Mouse (Mus musculus) MEL (cell line): Measurements from ENCODE around the gene Hid1. TPM values are rescaled to one million over a fixed set of nuclear protein-coding genes. Genes with fewer than 3 reads are reported as not detected.

Source experiments
- DNase-seq: peaks from one replicate; pipeline ENCODE4 v3.0.0; 2011; ENCODE audit warnings: low read depth, low spot score
- H3K27ac ChIP-seq: 2 replicates; pipeline ENCODE4 v1.5.1; 2012; ENCODE audit warnings: low read depth, mild to moderate bottlenecking, control low read depth, low read length, moderate library complexity; ENCODE audit not compliant: control insufficient read depth
- H3K27me3 ChIP-seq, 2 experiments: fragments of 150-350 bp in 1 of 2; sonication (generic) in 1 of 2; 2 replicates each; pipeline ENCODE4 v1.6.1; 2012; ENCODE audit warnings: low read length in 2 of 2, mild to moderate bottlenecking in 2 of 2, improper control_type of control experiment in 1 of 2, moderate library complexity in 1 of 2; ENCODE audit not compliant: insufficient read depth in 2 of 2, control insufficient read depth in 1 of 2
- H3K36me3 ChIP-seq, 2 experiments: 2 replicates each; pipeline ENCODE4 v1.6.1; 2012 to 2014; ENCODE audit warnings: low read length in 2 of 2, improper control_type of control experiment in 1 of 2, inconsistent platforms in 1 of 2, mild to moderate bottlenecking in 1 of 2; ENCODE audit not compliant: insufficient read depth in 2 of 2, control insufficient read depth in 1 of 2
- H3K4me1 ChIP-seq, 2 experiments: fragments of 150-350 bp in 1 of 2; sonication (generic) in 1 of 2; 2 replicates each; pipeline ENCODE4 v1.6.1; 2012; ENCODE audit warnings: low read length in 2 of 2, improper control_type of control experiment in 1 of 2, mild to moderate bottlenecking in 1 of 2; ENCODE audit not compliant: insufficient read depth in 2 of 2, control insufficient read depth in 1 of 2
- H3K4me3 ChIP-seq, 2 experiments: fragments of 150-350 bp in 1 of 2; sonication (generic) in 1 of 2; 2 replicates each; pipeline ENCODE4 v1.5.1; 2012; ENCODE audit warnings: low read depth in 2 of 2, low read length in 2 of 2, mild to moderate bottlenecking in 2 of 2, moderate library complexity in 2 of 2, control low read depth in 1 of 2, improper control_type of control experiment in 1 of 2; ENCODE audit not compliant: control insufficient read depth in 1 of 2, insufficient read depth in 1 of 2
- H3K79me2 ChIP-seq: 2 replicates; pipeline ENCODE4 v1.6.1; 2012; ENCODE audit warnings: mild to moderate bottlenecking, low read length, moderate library complexity; ENCODE audit not compliant: control insufficient read depth, poor library complexity, insufficient read depth
- H3K9ac ChIP-seq: 2 replicates; pipeline ENCODE4 v1.6.1; 2012; ENCODE audit warnings: low read depth, mild to moderate bottlenecking, control low read depth, low read length, moderate library complexity; ENCODE audit not compliant: control insufficient read depth, poor library complexity, severe bottlenecking
- H3K9me3 ChIP-seq: fragments of 150-350 bp; sonication (generic); replicated peaks from 2 replicates; pipeline ENCODE4 v1.6.1; 2012; ENCODE audit warnings: mild to moderate bottlenecking, low read length, improper control_type of control experiment, moderate library complexity; ENCODE audit not compliant: insufficient read depth
- CTCF ChIP-seq, 3 experiments: IDR thresholded peaks in 2 of 3; conservative IDR thresholded peaks in 1 of 3; 2 replicates each; pipeline ENCODE4 v1.5.1; 2011 to 2012; ENCODE audit warnings: low read length in 3 of 3, low read depth in 2 of 3, mild to moderate bottlenecking in 2 of 3, improper control_type of control experiment in 1 of 3, inconsistent platforms in 1 of 3, mixed read lengths in 1 of 3, moderate library complexity in 1 of 3; ENCODE audit not compliant: control insufficient read depth in 1 of 3, insufficient read depth in 1 of 3, poor library complexity in 1 of 3, severe bottlenecking in 1 of 3
- E2F4 ChIP-seq: IDR thresholded peaks from 2 replicates; pipeline ENCODE4 v1.6.1; 2011; ENCODE audit warnings: low read depth, low read length, improper control_type of control experiment, borderline replicate concordance
- ELF1 ChIP-seq: IDR thresholded peaks from 2 replicates; pipeline ENCODE4 v1.6.1; 2014; ENCODE audit warnings: low read depth, mild to moderate bottlenecking, inconsistent platforms, low read length, improper control_type of control experiment, moderate library complexity
- EP300 ChIP-seq, 2 experiments: IDR thresholded peaks; 2 replicates each; pipeline ENCODE4 v1.6.1; 2011; ENCODE audit warnings: improper control_type of control experiment in 2 of 2, low read length in 2 of 2, low read depth in 1 of 2, mild to moderate bottlenecking in 1 of 2
- ETS1 ChIP-seq: IDR thresholded peaks from 2 replicates; pipeline ENCODE4 v1.6.1; 2012; ENCODE audit warnings: low read depth, mild to moderate bottlenecking, inconsistent platforms, low read length, improper control_type of control experiment, moderate library complexity
- KAT2A ChIP-seq: conservative IDR thresholded peaks from 2 replicates; pipeline ENCODE4 v1.6.1; 2012; ENCODE audit warnings: low read depth, low read length, improper control_type of control experiment, inconsistent platforms
- MYB ChIP-seq: IDR thresholded peaks from 2 replicates; pipeline ENCODE4 v1.6.1; 2011; ENCODE audit warnings: mild to moderate bottlenecking, low read depth, low read length, improper control_type of control experiment
- MYC ChIP-seq: IDR thresholded peaks from 2 replicates; pipeline ENCODE4 v1.6.1; 2011; ENCODE audit warnings: low read depth, mild to moderate bottlenecking, low read length, improper control_type of control experiment, moderate library complexity
- NELFE ChIP-seq: IDR thresholded peaks from 2 replicates; pipeline ENCODE4 v1.6.1; 2011; ENCODE audit warnings: low read depth, low read length, improper control_type of control experiment
- RCOR1 ChIP-seq: IDR thresholded peaks from 2 replicates; pipeline ENCODE4 v1.6.1; 2012; ENCODE audit warnings: low read depth, mild to moderate bottlenecking, inconsistent platforms, low read length, improper control_type of control experiment
- TCF12 ChIP-seq: IDR thresholded peaks from 2 replicates; pipeline ENCODE4 v1.6.1; 2014; ENCODE audit warnings: low read depth, mild to moderate bottlenecking, inconsistent platforms, low read length, improper control_type of control experiment, moderate library complexity
- USF1 ChIP-seq: IDR thresholded peaks from 2 replicates; pipeline ENCODE4 v1.6.1; 2014; ENCODE audit warnings: low read depth, mild to moderate bottlenecking, inconsistent platforms, low read length, improper control_type of control experiment, moderate library complexity
- ZKSCAN1 ChIP-seq: IDR thresholded peaks from 2 replicates; pipeline ENCODE4 v1.6.1; 2012; ENCODE audit warnings: low read depth, mild to moderate bottlenecking, inconsistent platforms, low read length, improper control_type of control experiment, moderate library complexity
- ZMIZ1 ChIP-seq: IDR thresholded peaks from 2 replicates; pipeline ENCODE4 v1.6.1; 2012; ENCODE audit warnings: low read depth, mild to moderate bottlenecking, inconsistent platforms, low read length, improper control_type of control experiment, moderate library complexity
- ZNF384 ChIP-seq: IDR thresholded peaks from 2 replicates; pipeline ENCODE4 v1.6.1; 2012; ENCODE audit warnings: low read depth, mild to moderate bottlenecking, inconsistent platforms, low read length, improper control_type of control experiment
- polyA plus RNA-seq, 2 experiments: library from polyadenylated mRNA; stranded (reverse) in 1 of 2; unstranded in 1 of 2; fragments of >175 nt in 1 of 2; fragments of >200 nt in 1 of 2; gene quantifications; 2 replicates each; pipeline versions ENCODE4 v1.2.1 to v1.2.4; 2012; ENCODE audit warnings: low replicate concordance in 2 of 2, low read depth in 1 of 2; ENCODE audit not compliant: insufficient read length in 2 of 2, insufficient read depth in 1 of 2, missing spikeins in 1 of 2
- total RNA-seq: library from RNA; depleted of rRNA; stranded (reverse); fragments of 300-350 nt; gene quantifications from 2 replicates; pipeline ENCODE4 v1.2.3, GENCODE M21; 2012

The Hid1 gene
- total and polyA plus RNA-seq, 3 experiments = 1.1 to 3.0 TPM; not detected in 1

DNA sequence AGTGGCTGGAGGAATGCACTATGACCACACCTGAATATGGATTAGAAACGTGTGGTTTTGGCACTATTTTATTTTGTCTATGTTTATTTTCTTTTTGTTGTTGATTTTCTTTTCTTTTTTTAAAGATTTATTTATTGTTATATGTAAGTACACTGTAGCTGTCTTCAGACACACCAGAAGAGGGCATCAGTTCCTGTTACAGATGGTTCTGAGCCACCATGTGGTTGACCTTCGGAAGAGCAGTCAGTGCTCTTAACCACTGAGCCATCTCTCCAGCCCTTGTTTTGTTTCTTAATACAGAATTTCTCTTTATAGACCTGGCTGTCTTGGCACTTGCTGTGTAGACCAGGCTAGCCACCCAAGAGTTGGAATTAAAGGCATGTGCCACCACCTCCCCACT is 5.2 kb upstream of the Hid1 start:
- H3K9me3 ChIP-seq = no peaks in the 10 kb centered on the region
- H3K79me2 ChIP-seq = no peaks in the 10 kb centered on the region
- peaks cover 5 to 6% of the 10 kb centered on the region in 2 experiments; a peak in 3 of 4 replicates for H3K4me1 ChIP-seq
- no peak overlapping the region for H3K9ac ChIP-seq
- no peak overlapping the region for H3K4me3 ChIP-seq
- H3K27ac ChIP-seq = no peak overlapping the region
- peaks cover 3 to 7% of the 10 kb centered on the region in 2 experiments; a peak in 3 of 4 replicates for H3K27me3 ChIP-seq
- no peak for TF ChIP-seq EP300 (IDR thresholded peaks at IDR 0.05; ENCODE audit: low read depth in 1 of 2, low read length in 2 of 2)
- no peak for TF ChIP-seq ETS1
- TF ChIP-seq CTCF (IDR thresholded peaks at IDR 0.05 in 2 of 3, conservative IDR thresholded peaks at IDR 0.05 in 1 of 3; ENCODE audit: control insufficient read depth in 1 of 3, insufficient read depth in 1 of 3, low read depth in 2 of 3, low read length in 3 of 3, poor library complexity in 1 of 3, severe bottlenecking in 1 of 3) = peak in 1 of 3 experiments; percentile 28; a peak in 1 of 6 replicates
- no peak for DNase-seq
- peaks cover 0 to 3% of the 10 kb centered on the region in 2 experiments; a peak in 2 of 4 replicates for H3K36me3 ChIP-seq

DNA sequence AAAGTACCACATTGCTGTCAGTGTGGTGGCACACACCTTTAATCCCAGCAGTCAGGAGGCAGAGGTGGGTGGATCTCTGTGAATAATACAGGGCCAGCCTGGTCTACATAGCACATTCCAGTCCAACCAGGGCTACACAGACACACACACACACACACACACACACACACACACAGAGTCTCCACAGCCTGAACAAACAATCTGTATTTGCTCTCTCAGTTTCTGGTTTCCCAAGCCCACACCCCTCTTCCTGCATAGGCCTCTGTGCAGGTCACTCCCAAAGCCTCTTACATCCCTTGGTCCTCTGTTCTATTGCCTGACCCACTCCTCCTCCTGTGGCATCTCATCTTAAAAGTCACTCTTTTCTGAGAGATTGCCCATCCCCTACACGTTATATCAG is 4.5 kb upstream of the Hid1 start:
- no peak for DNase-seq
- peaks cover 0 to 2% of the 10 kb centered on the region in 2 experiments; a peak in 2 of 4 replicates for H3K36me3 ChIP-seq
- peaks cover 4 to 5% of the 10 kb centered on the region in 2 experiments; a peak in 3 of 4 replicates for H3K4me1 ChIP-seq
- no peak overlapping the region for H3K4me3 ChIP-seq
- H3K9me3 ChIP-seq = no peaks in the 10 kb centered on the region
- H3K27me3 ChIP-seq = peaks cover 3 to 7% of the 10 kb centered on the region in 2 experiments; a peak in 3 of 4 replicates
- no peaks in the 10 kb centered on the region for H3K79me2 ChIP-seq
- H3K27ac ChIP-seq = no peak overlapping the region
- no peak overlapping the region for H3K9ac ChIP-seq
- TF ChIP-seq KAT2A (no peak), MYC (no peak)

DNA sequence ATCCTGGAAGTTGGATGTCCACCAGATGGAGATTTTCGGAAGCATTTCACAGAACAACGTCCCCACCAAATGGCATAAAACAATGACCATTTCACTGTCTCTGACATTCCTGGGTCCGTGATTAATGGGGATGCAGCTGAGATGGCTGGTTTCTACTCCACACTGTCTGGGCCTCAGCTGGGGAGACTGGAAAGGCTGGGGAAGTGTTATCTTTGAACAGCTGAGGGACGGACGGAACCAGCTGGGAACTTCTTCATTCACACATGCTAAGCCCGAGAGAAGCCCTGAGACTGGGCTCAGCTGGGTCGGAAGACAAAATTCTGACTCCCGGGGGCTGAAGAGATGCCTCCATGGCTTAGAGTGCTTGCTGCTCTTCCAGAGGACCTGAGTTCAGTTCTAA is 3.8 kb upstream of the Hid1 start:
- Histone ChIP-seq H3K27ac (no peak overlapping the region), H3K79me2 (no peaks in the 10 kb centered on the region), H3K27me3 (peaks cover 3 to 7% of the 10 kb centered on the region in 2 experiments; a peak in 3 of 4 replicates), H3K36me3 (no peaks in the 10 kb centered on the region; a peak in 1 of 4 replicates), H3K4me3 (no peak overlapping the region), H3K9ac (no peak overlapping the region), H3K4me1 (no peaks in the 10 kb centered on the region; a peak in 1 of 4 replicates), H3K9me3 (no peaks in the 10 kb centered on the region)
- no peak for DNase-seq
- TF ChIP-seq ZKSCAN1 = no peak
- TF ChIP-seq RCOR1 = no peak
- no peak for TF ChIP-seq ZMIZ1
- no peak for TF ChIP-seq E2F4
- TF ChIP-seq ELF1 = no peak
- no peak for TF ChIP-seq TCF12
- no peak for TF ChIP-seq ZNF384
- no peak for TF ChIP-seq MYB
- no peak for TF ChIP-seq USF1
- TF ChIP-seq CTCF (IDR thresholded peaks at IDR 0.05 in 2 of 3, conservative IDR thresholded peaks at IDR 0.05 in 1 of 3; ENCODE audit: control insufficient read depth in 1 of 3, insufficient read depth in 1 of 3, low read depth in 2 of 3, low read length in 3 of 3, poor library complexity in 1 of 3, severe bottlenecking in 1 of 3) = no peak
- TF ChIP-seq NELFE = no peak
